Mouse (Mus musculus): ENCODE measurements around the gene Cpeb2. TPM values are rescaled to one million over a fixed set of nuclear protein-coding genes. Genes with fewer than 3 reads are reported as not detected.
A peak's percentile ranks its signal among the peaks of the same experiment; 100 is the strongest.

Gene Cpeb2
- polyA plus RNA-seq, 1 experiment from 2014 or later, result 2.3 TPM

GRCm38 (mm10) chr5:43231061-43231460, 1.9 kb upstream of the Cpeb2 start:
- H3K4me1 ChIP-seq, result peaks cover 22% of the 10 kb centered on the region
- 56% methylated on average over 2 of the region's 2 CpGs for WGBS
- H3K27me3 ChIP-seq (ENCODE audit: low read depth, poor library complexity, severe bottlenecking), result peaks cover 20% of the 10 kb centered on the region
- H3K9me3 ChIP-seq (replicated peaks), result no peaks in the 10 kb centered on the region
- no peaks in the 10 kb centered on the region for H3K36me3 ChIP-seq
- DNase-seq (ENCODE audit: low spot score), result no peak
- H3K27ac ChIP-seq (replicated peaks), result no peak overlapping the region
- no peak overlapping the region for H3K4me3 ChIP-seq

GRCm38 (mm10) chr5:43232149-43232479, 856 bp upstream of the Cpeb2 start:
- no peaks in the 10 kb centered on the region for H3K36me3 ChIP-seq
- DNase-seq (ENCODE audit: low spot score), result no peak
- H3K27ac ChIP-seq (replicated peaks), result peak overlapping the region; percentile 93
- H3K9me3 ChIP-seq (replicated peaks), result no peaks in the 10 kb centered on the region
- 5% methylated on average over 6 of the region's 6 CpGs for WGBS
- H3K4me1 ChIP-seq, result peaks cover 23% of the 10 kb centered on the region
- H3K27me3 ChIP-seq (ENCODE audit: low read depth, poor library complexity, severe bottlenecking), result peaks cover 27% of the 10 kb centered on the region
- H3K4me3 ChIP-seq, result peak overlapping the region; percentile 93

DNA sequence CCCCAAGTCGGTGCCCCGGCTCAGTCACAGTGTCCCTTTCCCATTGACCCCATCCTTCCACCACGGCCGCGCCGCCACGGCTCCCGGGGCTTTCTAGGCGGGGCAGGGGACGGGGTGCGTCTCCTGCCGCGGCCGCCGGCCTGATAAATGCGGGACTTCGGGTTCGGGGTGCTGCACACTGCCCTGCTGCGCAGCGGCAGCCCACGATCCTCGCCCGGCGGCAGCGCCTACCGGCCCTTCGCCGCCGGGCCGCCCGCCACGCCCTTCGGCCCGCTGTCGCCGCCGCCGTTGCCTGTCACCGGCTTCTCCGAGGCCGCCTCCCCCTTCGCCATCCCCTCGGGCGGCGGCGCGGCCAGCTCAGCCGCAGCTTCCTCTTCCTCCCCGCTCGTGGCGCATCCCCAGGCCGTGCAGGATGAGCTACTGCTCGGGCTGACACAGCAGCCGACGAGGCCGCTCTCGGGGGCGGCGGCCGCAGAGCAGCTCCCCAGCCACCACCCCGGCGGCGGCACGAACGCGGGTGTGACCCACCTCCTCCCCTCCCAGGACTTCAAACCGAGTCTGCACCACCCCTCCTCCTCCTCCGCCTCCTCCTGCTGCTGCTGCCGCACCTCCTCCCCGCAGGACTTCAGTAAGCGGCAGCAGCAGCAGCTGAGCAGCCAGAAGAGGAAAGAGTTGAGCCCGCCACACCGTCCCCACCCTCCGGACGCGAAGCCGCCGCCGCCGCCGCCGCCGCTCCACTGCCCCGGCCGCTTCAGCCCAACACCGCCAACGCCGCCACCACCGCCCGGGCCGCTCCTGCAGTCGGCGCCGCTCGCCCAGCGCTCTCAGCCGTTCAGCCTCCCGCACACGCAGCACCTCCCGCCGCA, 579 bp downstream of the Cpeb2 start:
- peaks cover 23% of the 10 kb centered on the region for H3K4me1 ChIP-seq
- under 1% methylated on average over 93 of the region's 101 CpGs for WGBS
- H3K27ac ChIP-seq (replicated peaks), result peak overlapping the region; percentile 93
- H3K36me3 ChIP-seq, result no peaks in the 10 kb centered on the region
- peak; percentile 77 for DNase-seq (ENCODE audit: low spot score)
- peaks cover 27% of the 10 kb centered on the region for H3K27me3 ChIP-seq (ENCODE audit: low read depth, poor library complexity, severe bottlenecking)
- no peaks in the 10 kb centered on the region for H3K9me3 ChIP-seq (replicated peaks)
- peak overlapping the region; percentile 93 for H3K4me3 ChIP-seq

DNA sequence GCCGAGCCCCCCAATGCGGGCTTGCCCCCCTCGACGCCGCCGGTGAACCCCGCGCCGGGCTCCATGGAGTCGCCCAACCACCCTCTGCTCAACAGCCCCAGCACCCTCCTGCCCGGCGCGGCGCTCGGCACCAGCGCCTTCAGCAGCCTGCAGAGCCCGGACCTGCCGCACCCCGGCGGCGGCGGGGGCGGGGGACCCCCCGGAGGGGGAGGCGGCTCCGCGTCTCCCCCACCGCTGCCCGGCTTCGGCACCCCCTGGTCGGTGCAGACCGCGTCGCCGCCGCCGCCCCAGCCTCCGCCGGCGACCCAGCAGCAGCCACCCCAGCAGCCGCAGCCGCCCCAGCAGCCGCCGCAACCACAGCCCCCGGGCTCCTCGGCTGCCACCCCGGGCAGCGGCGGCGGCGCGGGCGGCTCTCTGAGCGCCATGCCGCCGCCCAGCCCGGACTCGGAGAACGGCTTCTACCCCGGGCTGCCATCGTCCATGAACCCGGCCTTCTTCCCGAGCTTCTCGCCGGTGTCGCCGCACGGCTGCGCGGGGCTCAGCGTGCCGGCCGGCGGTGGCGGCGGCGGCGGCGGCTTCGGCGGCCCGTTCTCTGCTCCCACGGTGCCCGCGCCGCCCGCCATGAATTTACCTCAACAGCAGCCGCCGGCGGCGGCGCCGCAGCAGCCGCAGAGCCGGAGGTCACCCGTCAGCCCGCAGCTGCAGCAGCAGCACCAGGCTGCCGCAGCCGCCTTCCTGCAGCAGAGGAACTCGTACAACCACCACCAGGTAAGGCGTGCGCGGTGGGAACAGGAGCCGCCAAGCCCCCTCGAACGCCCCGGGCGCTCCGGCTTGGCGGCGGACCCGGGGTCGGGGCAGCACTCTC, 1.6 kb downstream of the Cpeb2 start:
- Histone ChIP-seq H3K27me3 (ENCODE audit: low read depth, poor library complexity, severe bottlenecking) (peaks cover 27% of the 10 kb centered on the region), H3K4me1 (peaks cover 23% of the 10 kb centered on the region), H3K36me3 (no peaks in the 10 kb centered on the region), H3K4me3 (peak overlapping the region; percentile 93), H3K27ac (replicated peaks) (peak overlapping the region; percentile 93), H3K9me3 (replicated peaks) (no peaks in the 10 kb centered on the region)
- WGBS, result under 1% methylated on average over 79 of the region's 113 CpGs
- peak; percentile 70 for DNase-seq (ENCODE audit: low spot score)

DNA sequence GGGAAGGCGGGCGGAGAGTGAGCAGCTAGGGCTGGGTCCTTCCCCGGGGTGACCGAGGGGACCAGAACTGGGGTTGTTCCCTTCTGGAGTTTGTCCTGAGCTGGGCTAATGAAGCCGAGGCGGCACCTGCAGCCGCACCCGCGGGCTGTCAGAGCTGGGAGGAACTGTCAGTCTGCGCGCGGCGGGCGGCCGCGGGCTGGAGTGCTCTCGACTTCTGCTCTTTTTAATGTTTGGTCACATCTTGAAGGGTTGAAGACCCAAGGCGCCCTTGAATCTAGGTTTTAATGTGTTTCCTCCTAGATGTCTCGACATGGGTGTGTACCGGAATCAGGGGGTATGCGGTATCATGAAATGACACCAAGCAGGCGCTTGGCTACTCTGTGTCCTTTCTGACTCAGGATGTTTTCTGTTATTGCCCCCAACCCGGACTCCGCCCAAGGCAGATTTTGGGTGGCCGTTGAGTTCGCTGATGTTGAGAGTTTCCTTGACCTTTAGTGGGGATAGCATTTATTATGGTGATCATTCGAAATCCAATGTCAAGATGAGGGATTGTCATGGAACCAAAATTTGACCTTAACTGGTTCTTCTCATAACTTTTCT, 2.3 kb downstream of the Cpeb2 start:
- peak overlapping the region; percentile 93 for H3K4me3 ChIP-seq
- no peaks in the 10 kb centered on the region for H3K9me3 ChIP-seq (replicated peaks)
- 3% methylated on average over 27 of the region's 27 CpGs for WGBS
- peak overlapping the region; percentile 93 for H3K27ac ChIP-seq (replicated peaks)
- H3K4me1 ChIP-seq, result peaks cover 23% of the 10 kb centered on the region
- H3K36me3 ChIP-seq, result no peaks in the 10 kb centered on the region
- H3K27me3 ChIP-seq (ENCODE audit: low read depth, poor library complexity, severe bottlenecking), result peaks cover 27% of the 10 kb centered on the region
- DNase-seq (ENCODE audit: low spot score), result peak; percentile 60

DNA sequence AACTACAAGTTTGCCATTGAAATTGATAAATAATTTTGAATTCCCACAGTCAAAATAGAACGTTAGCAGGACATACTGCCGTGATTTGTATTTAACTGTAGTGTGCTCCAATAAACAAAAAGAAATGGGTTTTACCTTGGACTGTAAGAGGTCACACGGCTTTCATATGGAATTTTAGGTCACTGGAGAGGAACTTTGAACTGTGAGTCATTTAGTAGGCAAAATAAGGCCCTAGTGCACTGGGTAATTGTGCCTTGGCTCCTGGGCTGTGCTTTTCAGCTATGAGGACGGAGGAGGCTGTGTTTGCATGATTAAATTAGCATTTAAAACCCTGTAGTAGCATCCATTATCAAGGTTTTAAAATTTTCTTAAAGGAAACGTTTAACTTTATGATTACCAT, 3.0 kb downstream of the Cpeb2 start:
- Histone ChIP-seq H3K4me3 (peak overlapping the region; percentile 93), H3K4me1 (peaks cover 23% of the 10 kb centered on the region), H3K27me3 (ENCODE audit: low read depth, poor library complexity, severe bottlenecking) (peaks cover 22% of the 10 kb centered on the region), H3K36me3 (no peaks in the 10 kb centered on the region), H3K27ac (replicated peaks) (no peak overlapping the region), H3K9me3 (replicated peaks) (no peaks in the 10 kb centered on the region)
- no peak for DNase-seq (ENCODE audit: low spot score)
- 32% methylated on average over 5 of the region's 5 CpGs for WGBS

- DNase-seq (ENCODE audit: low spot score), result no peak
- H3K9me3 ChIP-seq (replicated peaks), result no peaks in the 10 kb centered on the region
- H3K27ac ChIP-seq (replicated peaks), result no peak overlapping the region
- peak overlapping the region; percentile 93; the same call in 1 of the 2 replicates for H3K4me3 ChIP-seq
- H3K36me3 ChIP-seq, result no peaks in the 10 kb centered on the region
- peaks cover 17% of the 10 kb centered on the region for H3K27me3 ChIP-seq (ENCODE audit: low read depth, poor library complexity, severe bottlenecking)
- H3K4me1 ChIP-seq, result peaks cover 20% of the 10 kb centered on the region
- WGBS, result 82% methylated on average over 3 of the region's 3 CpGs
Observed at GRCm38 (mm10) chr5:43236476-43236875, 3.5 kb downstream of the Cpeb2 start.

DNA sequence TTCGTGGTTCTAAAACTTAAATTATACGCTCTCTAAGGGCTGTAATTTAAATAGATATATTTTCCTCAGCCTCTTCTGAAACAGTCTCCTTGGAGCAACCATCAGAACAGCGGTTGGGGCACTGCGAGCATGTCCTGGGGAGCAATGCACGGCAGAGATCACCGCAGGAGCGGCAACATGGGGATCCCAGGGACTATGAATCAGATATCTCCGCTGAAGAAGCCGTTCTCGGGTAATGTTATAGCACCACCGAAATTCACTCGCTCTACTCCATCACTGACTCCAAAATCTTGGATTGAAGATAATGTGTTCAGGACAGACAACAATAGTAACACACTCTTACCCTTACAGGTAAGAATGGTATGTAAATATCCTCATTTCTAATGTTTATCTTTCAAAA, 4.3 kb downstream of the Cpeb2 start:
- H3K27me3 ChIP-seq (ENCODE audit: low read depth, poor library complexity, severe bottlenecking), result peaks cover 13% of the 10 kb centered on the region
- 0 out of 2 replicates have a peak overlapping the region, but pooled peaks have one; percentile 18 for H3K4me3 ChIP-seq
- H3K4me1 ChIP-seq, result peaks cover 14% of the 10 kb centered on the region
- WGBS, result 67% methylated on average over 12 of the region's 12 CpGs
- DNase-seq (ENCODE audit: low spot score), result no peak
- no peaks in the 10 kb centered on the region for H3K9me3 ChIP-seq (replicated peaks)
- H3K36me3 ChIP-seq, result no peaks in the 10 kb centered on the region
- no peak overlapping the region for H3K27ac ChIP-seq (replicated peaks)

GRCm38 (mm10) chr5:43239141-43239835, 6.3 kb downstream of the Cpeb2 start:
- Histone ChIP-seq H3K27ac (replicated peaks) (no peak overlapping the region), H3K27me3 (ENCODE audit: low read depth, poor library complexity, severe bottlenecking) (peaks cover 13% of the 10 kb centered on the region), H3K4me3 (no peak overlapping the region), H3K36me3 (no peaks in the 10 kb centered on the region), H3K4me1 (peaks cover 13% of the 10 kb centered on the region), H3K9me3 (replicated peaks) (no peaks in the 10 kb centered on the region)
- 88% methylated on average over 6 of the region's 6 CpGs for WGBS
- no peak for DNase-seq (ENCODE audit: low spot score)

DNA sequence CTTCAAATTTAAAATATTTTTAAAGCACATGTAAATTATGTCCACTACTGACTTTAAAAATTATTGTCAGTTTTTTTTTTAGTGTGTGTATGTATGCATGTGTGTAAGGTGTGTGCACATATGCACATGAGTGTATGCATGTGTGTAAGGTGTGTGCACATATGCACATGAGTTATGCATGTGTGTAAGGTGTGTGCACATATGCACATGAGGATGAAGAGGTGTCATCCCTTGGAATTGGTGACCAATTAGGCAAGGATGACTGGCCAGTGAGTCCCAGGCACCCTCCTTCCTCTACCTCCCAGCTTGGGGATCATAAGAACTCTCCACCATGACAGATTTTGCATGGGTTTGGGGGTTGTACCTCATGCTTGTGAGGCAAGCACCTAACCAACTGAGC, 7.8 kb downstream of the Cpeb2 start:
- Histone ChIP-seq H3K4me1 (peaks cover 4% of the 10 kb centered on the region), H3K27me3 (ENCODE audit: low read depth, poor library complexity, severe bottlenecking) (peaks cover 10% of the 10 kb centered on the region), H3K9me3 (replicated peaks) (no peaks in the 10 kb centered on the region), H3K27ac (replicated peaks) (no peak overlapping the region), H3K4me3 (no peak overlapping the region), H3K36me3 (no peaks in the 10 kb centered on the region)
- no peak for DNase-seq (ENCODE audit: low spot score)

DNA sequence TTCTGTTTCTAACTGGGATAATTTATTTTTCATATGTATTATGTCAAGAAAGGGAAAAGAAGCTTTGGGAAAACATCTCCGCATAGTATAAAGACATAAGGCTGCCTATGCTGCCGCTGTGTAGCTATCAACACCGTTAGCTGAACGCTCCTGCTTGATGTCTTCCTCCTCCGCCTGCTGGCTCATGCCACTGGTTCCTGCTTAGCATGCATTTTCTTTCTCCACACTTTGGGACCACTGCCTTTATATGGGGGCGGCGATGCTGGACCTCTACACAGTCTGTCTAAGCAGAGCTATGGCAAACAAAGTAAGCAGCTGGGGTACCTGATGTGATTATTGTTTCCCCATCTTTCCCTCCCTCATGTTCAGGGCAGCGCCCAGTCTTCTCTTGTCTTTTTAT, 13.3 kb downstream of the Cpeb2 start:
- Histone ChIP-seq H3K4me3 (no peak overlapping the region), H3K27ac (replicated peaks) (no peak overlapping the region), H3K27me3 (ENCODE audit: low read depth, poor library complexity, severe bottlenecking) (no peaks in the 10 kb centered on the region), H3K36me3 (peaks cover 3% of the 10 kb centered on the region; the same call in 1 of the 2 replicates), H3K4me1 (no peaks in the 10 kb centered on the region), H3K9me3 (replicated peaks) (no peaks in the 10 kb centered on the region)
- whole genome bisulfite sequencing, result 86% methylated on average over 8 of the region's 8 CpGs
- DNase-seq (ENCODE audit: low spot score), result no peak

- H3K4me3 ChIP-seq, result no peak overlapping the region
- H3K4me1 ChIP-seq, result no peaks in the 10 kb centered on the region
- H3K36me3 ChIP-seq, result peaks cover 3% of the 10 kb centered on the region; the same call in 1 of the 2 replicates
- H3K9me3 ChIP-seq (replicated peaks), result no peaks in the 10 kb centered on the region
- DNase-seq (ENCODE audit: low spot score), result no peak
- H3K27ac ChIP-seq (replicated peaks), result no peak overlapping the region
- no peaks in the 10 kb centered on the region for H3K27me3 ChIP-seq (ENCODE audit: low read depth, poor library complexity, severe bottlenecking)
- WGBS, result 87% methylated on average over 6 of the region's 6 CpGs
Observed at GRCm38 (mm10) chr5:43246954-43247353, 14.0 kb downstream of the Cpeb2 start.
